Mouse (Mus musculus) ES-E14 (cell line): Measurements from ENCODE around the gene Cbx3.

Source experiments
- CHD2 ChIP-seq: IDR thresholded peaks from 2 replicates; pipeline ENCODE4 v1.6.1; 2014; ENCODE audit warnings: mild to moderate bottlenecking, low read depth, low read length, inconsistent platforms
- MAFK ChIP-seq: IDR thresholded peaks from 2 replicates; pipeline ENCODE4 v1.6.1; 2014; ENCODE audit warnings: mild to moderate bottlenecking, low read depth, low read length, inconsistent platforms; ENCODE audit not compliant: insufficient read depth
- ZC3H11A ChIP-seq: IDR thresholded peaks from 2 replicates; pipeline ENCODE4 v1.6.1; 2012; ENCODE audit warnings: low read depth, mild to moderate bottlenecking, inconsistent platforms, low read length, borderline replicate concordance
- ZNF384 ChIP-seq: IDR thresholded peaks from 2 replicates; pipeline ENCODE4 v1.6.1; 2012; ENCODE audit warnings: low read depth, low read length, inconsistent platforms

DNA sequence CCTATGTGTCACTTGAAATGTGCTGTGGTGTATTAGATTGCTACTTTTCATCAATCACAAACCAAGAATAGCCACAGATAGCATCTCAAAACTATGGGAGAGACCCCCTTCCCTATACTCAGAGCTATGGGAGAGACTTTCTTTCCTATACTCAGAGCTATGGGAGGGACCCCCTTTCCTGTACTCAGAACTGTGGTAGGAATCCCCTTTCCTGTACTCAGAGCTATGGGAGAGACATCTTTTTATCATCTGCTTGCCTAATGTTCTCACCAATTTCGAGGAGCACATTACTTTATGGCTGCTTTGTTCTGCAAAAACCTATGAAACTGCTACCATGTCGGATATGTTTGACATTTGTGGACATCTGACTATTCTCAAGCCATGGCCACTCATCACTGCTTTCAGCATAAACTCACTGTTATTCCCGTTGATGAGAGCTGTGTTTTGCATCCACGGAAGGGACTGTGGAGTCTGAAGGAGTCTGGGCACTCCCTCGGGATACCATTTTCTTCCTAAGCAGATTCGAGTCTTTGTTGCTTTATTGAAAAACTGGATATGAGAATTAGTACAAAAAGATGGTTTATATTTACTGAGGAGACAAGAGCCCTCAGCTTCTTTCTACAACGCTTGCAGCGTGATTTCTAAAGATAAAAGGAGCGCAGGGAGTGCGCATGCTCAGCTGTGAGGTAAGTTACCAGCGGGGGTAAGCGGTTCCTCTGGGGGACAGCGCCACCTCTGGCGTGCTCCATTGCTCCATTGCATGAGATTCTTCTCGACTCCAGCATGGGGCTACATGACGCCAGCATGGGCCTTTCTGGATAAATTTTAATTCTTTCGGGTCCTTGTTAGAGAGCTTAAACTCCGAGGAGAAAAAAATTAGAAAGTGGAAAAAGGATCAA is 38.8 kb downstream of the Cbx3 start:
- TF ChIP-seq CHD2 (no peak), MAFK (no peak), ZNF384 (no peak), ZC3H11A (peak; percentile 34; the same call in 1 of the 2 replicates)
